Mouse (Mus musculus): Measurements from ENCODE around the gene Tmem179.

DNA sequence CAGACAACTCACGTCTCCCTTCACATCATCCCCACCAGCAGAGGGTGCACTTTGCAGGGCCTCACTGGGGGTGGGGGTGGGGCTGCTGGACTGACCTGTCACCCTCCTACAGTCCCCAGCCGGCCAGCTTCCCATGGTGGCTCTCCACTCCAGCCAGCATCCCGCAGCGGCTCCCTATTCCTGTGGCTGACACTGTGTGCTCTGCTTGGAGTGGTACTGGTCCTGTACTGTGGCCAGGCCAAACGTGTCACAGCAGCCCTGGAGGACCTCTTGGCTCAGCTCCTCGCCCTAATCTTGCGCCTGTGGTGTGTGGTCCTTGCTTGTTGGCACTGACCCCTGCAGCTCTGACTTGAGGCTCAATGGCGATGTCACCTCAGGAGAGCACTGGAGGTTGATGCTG, 18.8 kb downstream of the Tmem179 start:
- TF ChIP-seq CEBPB (IDR thresholded peaks at IDR 0.05; ENCODE audit: low read depth) (no peak), CTCF (IDR thresholded peaks at IDR 0.05; ENCODE audit: control insufficient read depth, insufficient read depth, insufficient read length) (no peak), USF1 (IDR thresholded peaks at IDR 0.05; ENCODE audit: low read depth) (no peak), MYOD1 (IDR thresholded peaks at IDR 0.05; ENCODE audit: control insufficient read depth, insufficient read length, low read depth) (no peak), MAX (IDR thresholded peaks at IDR 0.05) (no peak)
